Mouse (Mus musculus) G1E (cell line): Measurements from ENCODE around the gene Hsbp1.
"Not testable (repeated sequence)": the region's sequence is repeated elsewhere in the genome, so short reads cannot be mapped to it uniquely, and the experiment has no call there.

Experiments used
- CTCF ChIP-seq: IDR thresholded peaks from 2 replicates; pipeline ENCODE4 v1.5.1; 2012; ENCODE audit warnings: low read depth, low read length, inconsistent platforms, mixed read lengths
- GATA2 ChIP-seq: IDR thresholded peaks from 2 replicates; pipeline ENCODE4 v1.6.1; 2012; ENCODE audit warnings: low read depth, low read length, inconsistent platforms, borderline replicate concordance
- POLR2AphosphoS5 ChIP-seq: IDR thresholded peaks from 2 replicates; pipeline ENCODE4 v1.6.1; 2012; ENCODE audit warnings: low read depth, low read length, inconsistent platforms; ENCODE audit not compliant: insufficient replicate concordance

DNA sequence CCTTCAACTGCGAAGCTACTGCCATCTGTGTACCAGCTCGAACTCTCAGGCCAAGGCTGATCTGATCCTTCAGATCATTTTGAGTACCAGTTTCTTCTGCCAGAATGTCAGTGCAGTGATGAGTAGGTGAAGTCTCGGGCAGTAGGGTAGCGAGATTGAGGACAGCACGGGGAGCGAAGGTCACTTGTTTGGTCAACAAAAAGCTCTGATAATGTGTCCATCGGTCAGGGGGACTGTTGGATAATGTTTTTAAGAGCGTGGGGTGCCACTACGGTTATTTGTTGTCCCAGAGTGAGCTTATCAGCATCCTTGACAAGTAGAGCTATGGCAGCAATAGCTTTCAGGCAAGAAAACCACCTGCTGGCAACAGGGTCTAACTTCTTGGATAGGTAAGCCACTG is 30.4 kb downstream of the Hsbp1 start:
- not testable (repeated sequence) for TF ChIP-seq CTCF, POLR2AphosphoS5, GATA2
